In the genomic region with DNA sequence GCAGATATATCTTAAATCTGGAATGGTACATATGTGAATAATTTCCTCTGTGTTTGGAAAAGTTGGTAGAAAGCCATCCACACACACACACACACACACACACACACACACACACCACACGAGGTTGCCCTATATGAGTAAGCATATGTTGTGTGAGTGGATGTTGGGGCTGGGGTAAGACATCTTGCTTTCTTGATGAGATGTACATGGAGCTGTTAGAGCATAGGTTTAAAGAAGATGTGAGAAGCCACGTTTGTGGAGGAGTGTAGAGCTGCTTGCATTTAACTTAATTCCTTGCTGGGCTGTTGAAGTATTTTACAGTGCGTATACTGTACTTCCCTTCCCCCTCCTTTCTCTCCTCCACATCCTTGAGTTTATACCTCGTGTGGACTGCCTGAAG, we compare ENCODE assay signal across 16 mouse cellular contexts.
"Had no signal": no experiment of that assay in that cellular context is flagged by ENCODE, and none has a peak within 500 bp of the region (broad histone marks: within the 10 kb centered on the region; RNA-seq: fewer than 3 reads in every experiment).

No protein-coding gene starts in this region.

- H3K27ac ChIP-seq: neural tube, embryonic 13.5 days; neural tube, embryonic 15.5 days; stomach, embryonic 15.5 days; stomach, postnatal 0 days had no signal

- DNase-seq: retina, postnatal 1 day; right cerebral cortex, adult 18-20 months; right cerebral cortex, postnatal 14 days; right cerebral cortex, postnatal 25 days; right cerebral cortex, postnatal 4 days; spleen, adult 18-20 months; thymus, adult 18-20 months; thymus, adult 2 months; thymus, postnatal 14 days; thymus, postnatal 25 days; thymus, postnatal 36 days; thymus, postnatal 4 days had no signal

- H3K4me3 ChIP-seq: neural tube, embryonic 13.5 days; neural tube, embryonic 15.5 days; stomach, embryonic 15.5 days had no signal
